Mouse (Mus musculus) liver, adult 2 months (tissue): ENCODE data around the gene Kif17. TPM values are rescaled to one million over a fixed set of nuclear protein-coding genes. Genes with fewer than 3 reads are reported as not detected.
A peak's percentile ranks its signal among the peaks of the same experiment; 100 is the strongest.
"Not testable (repeated sequence)": the region's sequence is repeated elsewhere in the genome, so short reads cannot be mapped to it uniquely, and the experiment has no call there.

Experiments
- DNase-seq: peaks from one replicate; pipeline ENCODE4 v3.0.0-alpha.2; 2011; ENCODE audit warnings: low read depth, low spot score; ENCODE audit errors: extremely low read depth
- H3K27ac ChIP-seq: fragments of 200-500 bp; replicated peaks from 2 replicates; pipeline ENCODE4 v1.5.1; 2012; ENCODE audit warnings: low read depth, mild to moderate bottlenecking, control low read depth, inconsistent platforms, low read length; ENCODE audit not compliant: insufficient read depth
- H3K27me3 ChIP-seq: fragments of 200-500 bp; 2 replicates; pipeline ENCODE4 v1.6.1; 2012; ENCODE audit warnings: mild to moderate bottlenecking, moderate library complexity, low read length, inconsistent platforms; ENCODE audit not compliant: control insufficient read depth, insufficient read depth
- H3K36me3 ChIP-seq: fragments of 200-500 bp; 2 replicates; pipeline ENCODE4 v1.6.1; 2012; ENCODE audit warnings: low read length, inconsistent platforms; ENCODE audit not compliant: control insufficient read depth, insufficient read depth
- H3K4me1 ChIP-seq: fragments of 200-500 bp; 2 replicates; pipeline ENCODE4 v1.6.1; 2011; ENCODE audit warnings: low read length; ENCODE audit not compliant: control insufficient read depth, insufficient read depth
- H3K4me3 ChIP-seq: fragments of 200-500 bp; 2 replicates; pipeline ENCODE4 v1.5.1; 2011; ENCODE audit warnings: low read depth, mild to moderate bottlenecking, control low read depth, low read length, moderate library complexity; ENCODE audit not compliant: insufficient read depth
- H3K79me2 ChIP-seq: fragments of 200-500 bp; 2 replicates; pipeline ENCODE4 v1.6.1; 2012; ENCODE audit warnings: inconsistent platforms, mild to moderate bottlenecking, low read length, moderate library complexity; ENCODE audit not compliant: control insufficient read depth, insufficient read depth
- H3K9ac ChIP-seq: fragments of 200-500 bp; 2 replicates; pipeline ENCODE4 v1.6.1; 2012; ENCODE audit warnings: low read depth, mild to moderate bottlenecking, control low read depth, inconsistent platforms, low read length
- CTCF ChIP-seq: fragments of 200-500 bp; IDR thresholded peaks from 2 replicates; pipeline ENCODE4 v1.5.1; 2011; ENCODE audit warnings: low read depth, low read length, control low read depth
- POLR2A ChIP-seq: fragments of 200-500 bp; IDR thresholded peaks from 2 replicates; pipeline ENCODE4 v1.6.1; 2011; ENCODE audit warnings: low read length, control low read depth; ENCODE audit not compliant: insufficient read depth; ENCODE audit errors: extremely low read depth
- WGBS: fragments of 180-500 bp; shearing (Covaris S2); methylation state at CpG from one replicate; pipeline ENCODE4 v1.1.7; 2018; 5-methylcytosine and 5-hydroxymethylcytosine counted together
- polyA plus RNA-seq: library from polyadenylated mRNA; depleted of rRNA; stranded (reverse); fragments of >200 nt; gene quantifications from 2 replicates; pipeline ENCODE4 v1.2.3, GENCODE M21; 2012
- total RNA-seq: library from RNA; depleted of rRNA; stranded (reverse); fragments of >200 nt; gene quantifications from 2 replicates; pipeline ENCODE4 v1.2.3, GENCODE M21; 2014

Gene Kif17
- total and polyA plus RNA-seq, 2 experiments: under 0.01 to 0.06 TPM

DNA sequence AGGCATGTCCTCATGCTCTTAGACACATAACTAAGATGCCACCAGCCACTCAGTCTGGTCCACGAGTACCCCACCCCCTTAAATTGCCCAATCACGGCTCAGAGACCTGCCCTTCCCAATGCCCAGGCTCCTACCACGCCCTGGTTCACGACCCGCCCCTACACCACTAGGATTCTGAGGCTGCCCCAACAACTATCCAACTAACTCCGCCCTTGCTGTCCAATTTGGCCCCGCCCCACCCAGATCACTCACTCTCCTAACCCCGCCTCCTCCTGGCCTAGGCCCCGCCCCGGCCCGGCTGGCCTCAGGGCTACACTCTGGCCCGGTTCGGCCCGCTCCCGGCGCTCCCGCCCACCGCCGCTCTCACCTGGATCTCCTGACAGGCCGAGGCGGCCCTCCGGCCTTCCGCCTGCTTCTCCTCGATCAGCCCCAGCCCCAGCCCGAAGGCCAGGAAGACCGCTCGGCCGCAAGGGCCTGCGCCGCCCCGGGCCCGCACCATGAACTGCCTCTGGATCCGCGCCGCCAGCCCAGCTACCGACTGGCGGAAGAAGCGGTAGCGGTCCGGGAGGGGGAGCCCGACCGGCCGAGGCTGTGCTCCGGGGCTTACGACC lies 75.3 kb downstream of the Kif17 start:
- Histone ChIP-seq H3K9ac (peak overlapping the region; percentile 96), H3K27me3 (no peaks in the 10 kb centered on the region), H3K36me3 (no peaks in the 10 kb centered on the region), H3K27ac (peak overlapping the region; percentile 98), H3K4me1 (peaks cover 13% of the 10 kb centered on the region), H3K4me3 (peak overlapping the region; percentile 82), H3K79me2 (peaks cover 5% of the 10 kb centered on the region)
- WGBS: under 1% methylated on average over 45 of the region's 45 CpGs
- peak; percentile 95 for DNase-seq
- TF ChIP-seq POLR2A (peak; percentile 91), CTCF (no peak; the same call in 1 of the 2 replicates)

- Histone ChIP-seq H3K27ac (peak within 1 kb of the TSS; percentile 98), H3K4me3 (peak within 1 kb of the TSS; percentile 82), H3K27me3 (no peaks in the 10 kb centered on the region), H3K9ac (peak within 1 kb of the TSS; percentile 96), H3K79me2 (peaks cover 5% of the 10 kb centered on the region), H3K36me3 (no peaks in the 10 kb centered on the region), H3K4me1 (peaks cover 13% of the 10 kb centered on the region)
- TF ChIP-seq POLR2A (peak; percentile 89), CTCF (peak; percentile 94)
- under 1% methylated on average over 40 of the region's 41 CpGs for WGBS
- peak; percentile 97 for DNase-seq
Measured at GRCm38 (mm10) chr4:138326077-138326695, 76.0 kb downstream of the Kif17 start, which contains the start of gene Pink1. Gene Pink1 (minus strand): TSS chr4:138326307.

DNA sequence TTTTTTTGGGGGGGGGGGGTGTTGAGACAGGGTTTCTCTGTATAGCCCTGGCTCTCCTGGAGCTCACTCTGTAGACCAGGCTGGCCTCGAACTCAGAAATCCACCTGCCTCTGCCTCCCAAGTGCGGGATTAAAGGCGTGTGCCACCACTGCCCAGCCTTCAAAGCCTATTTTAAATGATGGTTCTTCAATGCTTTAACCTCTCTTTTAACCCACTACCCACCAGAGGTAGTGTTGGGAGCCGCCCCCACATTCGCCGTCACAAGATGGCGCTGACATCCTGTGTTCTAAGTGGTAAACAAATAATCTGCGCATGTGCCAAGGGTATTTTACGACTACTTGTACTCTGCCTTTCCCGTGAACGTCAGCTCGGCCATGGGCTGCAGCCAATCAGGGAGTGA lies 76.9 kb downstream of the Kif17 start:
- H3K9ac ChIP-seq, DNase-seq, H3K27me3 ChIP-seq, H3K27ac ChIP-seq, H3K36me3 ChIP-seq, H3K4me3 ChIP-seq, H3K79me2 ChIP-seq: not testable (repeated sequence)
- H3K4me1 ChIP-seq: peaks cover 13% of the 10 kb centered on the region
- 43% methylated on average over 9 of the region's 12 CpGs for WGBS

- no peaks in the 10 kb centered on the region for H3K36me3 ChIP-seq
- DNase-seq: no peak
- no peak overlapping the region; the same call in 1 of the 2 replicates for H3K27ac ChIP-seq
- peak overlapping the region; percentile 12; the same call in 1 of the 2 replicates for H3K4me3 ChIP-seq
- 0 out of 2 replicates have a peak overlapping the region, but pooled peaks have one; percentile 12 for H3K9ac ChIP-seq
- H3K4me1 ChIP-seq: peaks cover 13% of the 10 kb centered on the region
- 66% methylated on average over 7 of the region's 7 CpGs for WGBS
- no peak for TF ChIP-seq POLR2A
- no peak for TF ChIP-seq CTCF
- no peaks in the 10 kb centered on the region for H3K79me2 ChIP-seq
- no peaks in the 10 kb centered on the region for H3K27me3 ChIP-seq
Measured at GRCm38 (mm10) chr4:138327891-138328470, 77.7 kb downstream of the Kif17 start.

DNA sequence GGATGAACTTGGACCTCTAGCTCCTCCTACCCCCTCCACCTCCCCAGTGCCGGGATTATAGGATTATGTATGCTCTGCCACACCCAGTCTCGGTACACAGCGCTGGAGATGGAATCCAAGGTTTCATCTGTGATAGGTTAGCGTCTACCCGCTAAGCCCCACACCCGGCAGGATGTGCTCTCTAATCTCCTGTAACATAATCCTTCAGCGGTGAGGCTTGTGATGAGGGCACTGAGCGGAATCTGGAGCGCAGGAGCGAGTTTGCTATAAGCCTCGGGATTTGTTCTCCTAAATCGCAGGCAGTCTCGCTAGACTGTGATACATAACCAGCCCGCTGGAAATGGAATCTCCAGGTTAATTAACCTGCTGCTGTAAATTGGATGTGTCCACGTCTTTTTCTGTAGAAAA lies 80.0 kb downstream of the Kif17 start:
- no peaks in the 10 kb centered on the region for H3K79me2 ChIP-seq
- no peak overlapping the region for H3K4me3 ChIP-seq
- no peak for DNase-seq
- H3K27me3 ChIP-seq: no peaks in the 10 kb centered on the region
- 38% methylated on average over 15 of the region's 15 CpGs for WGBS
- 0 out of 2 replicates have a peak, but pooled peaks cover 3% of the 10 kb centered on the region for H3K4me1 ChIP-seq
- no peak overlapping the region for H3K27ac ChIP-seq
- H3K9ac ChIP-seq: no peak overlapping the region
- H3K36me3 ChIP-seq: no peaks in the 10 kb centered on the region
- no peak for TF ChIP-seq CTCF
- TF ChIP-seq POLR2A: no peak

- no peak for DNase-seq
- no peak overlapping the region for H3K27ac ChIP-seq
Measured at GRCm38 (mm10) chr4:138331647-138332046, 81.4 kb downstream of the Kif17 start.

More at GRCm38 (mm10) chr4:138331647-138332046, 81.4 kb downstream of the Kif17 start:
- Histone ChIP-seq H3K27me3 (no peaks in the 10 kb centered on the region), H3K36me3 (no peaks in the 10 kb centered on the region), H3K79me2 (no peaks in the 10 kb centered on the region), H3K4me3 (no peak overlapping the region), H3K9ac (no peak overlapping the region), H3K4me1 (0 out of 2 replicates have a peak, but pooled peaks cover 2% of the 10 kb centered on the region)
- 77% methylated on average over 9 of the region's 9 CpGs for WGBS
- TF ChIP-seq CTCF (no peak), POLR2A (no peak)
